Mouse (Mus musculus): ENCODE measurements around the gene Sh3gl2.

Sh3gl2 gene

DNA sequence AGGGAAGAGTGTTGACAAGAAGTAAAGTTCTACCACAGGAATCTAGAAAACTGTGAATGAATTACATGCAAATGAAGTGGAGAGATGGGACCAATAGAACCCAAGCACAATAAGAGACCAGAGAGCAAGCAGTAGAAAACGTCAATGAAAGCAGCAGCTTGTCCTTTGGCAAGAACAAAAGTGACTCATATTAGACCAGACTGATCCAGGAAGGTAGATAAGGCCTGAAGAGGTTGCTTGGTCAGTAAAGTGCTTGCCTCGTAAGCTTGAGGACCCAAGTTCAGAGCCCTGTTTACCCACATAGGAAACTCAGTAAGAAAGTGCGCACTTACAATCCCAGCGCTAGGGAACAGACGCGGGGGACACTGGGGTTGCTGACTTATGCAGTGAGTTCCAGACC is 215.5 kb downstream of the Sh3gl2 start:
- DNase-seq = no peak

DNA sequence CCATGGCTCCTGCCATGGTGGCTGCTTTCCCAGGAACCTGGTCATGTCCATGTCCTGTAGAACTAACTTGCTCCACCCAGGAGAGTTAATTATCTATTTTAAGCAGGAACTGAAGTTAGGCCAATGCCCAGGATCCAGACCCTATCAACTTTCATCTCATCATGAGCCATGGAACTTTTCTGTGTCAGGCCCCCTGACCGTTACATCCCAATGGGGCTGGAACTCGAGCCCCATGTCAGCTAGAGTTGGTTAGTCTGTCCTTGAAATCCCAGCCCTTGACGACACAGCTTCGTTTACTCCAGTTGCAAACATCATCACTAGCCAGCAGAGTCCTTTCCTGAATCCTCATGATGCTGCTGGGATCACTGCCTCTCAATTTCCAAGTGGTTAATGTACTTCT is 221.3 kb downstream of the Sh3gl2 start:
- DNase-seq = no peak

DNA sequence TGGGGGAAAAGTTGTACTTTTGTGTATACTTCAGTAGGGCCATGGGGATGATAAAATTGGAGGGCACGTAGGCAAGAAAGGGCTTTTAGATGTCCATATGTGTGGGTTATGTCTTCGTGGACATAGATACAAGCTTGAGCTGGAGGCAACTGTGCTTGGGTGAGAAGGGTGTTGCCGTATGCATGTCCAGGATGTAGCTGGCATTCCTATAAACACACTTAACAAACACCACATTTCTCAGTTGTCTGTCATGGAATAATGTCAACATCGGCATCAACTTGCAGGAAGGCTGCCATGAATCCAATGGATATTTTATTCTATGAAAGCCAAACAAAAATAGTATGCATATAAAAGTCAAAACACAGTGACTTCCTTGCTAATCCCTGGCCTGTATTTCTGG is 227.9 kb downstream of the Sh3gl2 start:
- DNase-seq = no peak

DNA sequence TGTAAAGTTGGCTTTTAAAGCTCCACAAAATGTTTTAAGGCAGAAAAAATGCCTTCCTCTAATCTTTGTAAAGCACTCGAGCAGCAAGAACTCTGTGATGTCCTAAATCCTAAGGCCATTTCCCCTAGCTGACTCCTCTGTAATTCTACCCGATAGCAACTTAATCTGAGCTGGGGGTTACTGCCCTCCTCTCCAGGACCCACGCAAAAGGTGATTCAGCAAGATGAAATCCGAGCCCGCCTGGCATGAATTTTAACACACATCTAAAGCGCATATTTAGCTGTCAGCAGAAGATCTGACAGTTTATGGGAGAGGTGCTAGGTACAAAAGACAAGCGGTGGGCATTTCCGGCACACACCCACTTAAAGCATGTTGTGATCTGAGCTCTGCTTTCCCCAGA is 229.8 kb downstream of the Sh3gl2 start:
- no peak for DNase-seq

DNA sequence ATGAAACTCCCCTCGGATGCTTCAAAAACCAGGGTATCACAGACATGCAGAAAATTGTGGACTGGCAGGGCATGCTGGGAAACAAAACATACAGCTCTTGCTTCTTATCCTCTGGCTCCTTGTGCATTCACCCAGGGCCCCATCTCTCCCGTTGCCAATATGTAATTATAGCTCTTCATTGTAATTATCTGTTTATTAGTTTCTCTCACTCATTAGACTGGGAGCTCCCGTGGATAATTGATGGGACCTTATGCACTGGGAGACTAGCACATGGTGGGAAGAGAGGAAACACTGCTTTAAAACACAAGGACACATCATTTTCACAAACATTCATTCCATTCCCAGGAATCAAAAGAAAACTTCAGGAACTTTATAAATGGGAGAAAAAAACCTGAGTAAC is 233.9 kb downstream of the Sh3gl2 start:
- DNase-seq = no peak

DNA sequence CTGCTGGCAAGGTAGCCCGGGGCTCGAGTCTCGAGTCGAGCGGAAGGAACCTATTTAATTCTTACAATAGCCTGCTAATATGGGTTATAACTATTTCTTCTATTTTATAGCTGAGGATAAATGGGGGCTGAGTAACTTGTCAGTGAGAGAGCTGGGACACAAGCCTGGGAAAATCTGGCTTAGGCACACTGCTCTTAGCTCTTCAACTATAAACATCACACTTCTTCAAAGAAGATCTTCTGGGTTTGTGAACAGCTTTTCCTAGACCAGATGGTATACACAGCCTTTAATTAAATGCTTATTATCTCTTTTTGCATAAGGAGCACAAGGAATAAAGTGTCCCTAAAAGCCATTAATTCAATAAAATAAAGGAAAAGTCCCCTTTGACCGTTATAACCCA is 278.7 kb downstream of the Sh3gl2 start:
- no peak for DNase-seq

DNA sequence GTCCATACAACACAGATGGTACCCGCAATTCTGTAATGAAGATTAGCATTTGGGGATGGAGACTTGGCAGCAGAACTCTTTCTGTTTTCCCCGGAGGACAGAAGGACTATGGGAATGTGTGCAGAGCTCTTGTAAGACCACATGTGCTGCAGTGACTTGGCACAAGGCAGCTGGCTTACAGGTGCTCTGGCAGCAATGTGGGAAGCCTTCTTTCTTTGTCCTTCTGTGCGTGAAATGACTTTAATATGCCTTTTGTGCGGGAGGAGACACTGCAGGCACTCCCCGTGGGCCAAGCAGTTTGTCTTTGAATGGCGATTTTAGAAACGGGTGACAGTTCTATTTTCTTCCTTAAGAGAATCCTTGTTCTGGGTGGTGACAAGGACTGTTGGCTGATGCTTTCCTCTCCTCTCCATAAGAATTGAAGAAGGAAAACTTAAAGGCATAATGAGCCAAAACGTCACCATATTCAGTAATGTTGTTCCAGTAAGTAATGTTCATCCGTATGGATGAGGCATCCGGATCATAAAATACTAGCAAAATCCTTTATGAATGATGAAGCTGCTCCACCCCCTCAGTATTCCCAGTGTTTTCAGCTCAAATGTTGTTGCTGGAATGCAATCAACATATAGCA is 281.5 kb downstream of the Sh3gl2 start:
- DNase-seq = no peak

DNA sequence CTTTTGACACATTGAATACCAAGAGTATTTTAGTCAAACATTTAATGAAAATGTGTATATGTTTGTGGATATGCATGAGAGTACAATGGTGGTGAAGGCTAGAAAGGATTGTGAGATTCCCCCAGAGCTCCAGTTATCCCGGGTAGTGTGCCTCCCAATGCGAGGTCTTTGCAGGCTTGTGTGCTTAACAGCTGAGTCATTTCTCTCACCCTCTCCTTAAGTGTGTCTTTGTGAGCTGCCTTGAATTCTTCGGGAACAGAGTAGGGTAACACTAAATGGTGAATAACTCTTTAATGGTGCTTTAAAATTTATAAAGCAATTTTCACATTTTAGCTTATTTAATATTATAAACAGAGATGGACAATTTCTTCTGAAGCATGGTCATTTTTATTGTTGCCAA is 300.8 kb downstream of the Sh3gl2 start:
- DNase-seq = no peak

DNA sequence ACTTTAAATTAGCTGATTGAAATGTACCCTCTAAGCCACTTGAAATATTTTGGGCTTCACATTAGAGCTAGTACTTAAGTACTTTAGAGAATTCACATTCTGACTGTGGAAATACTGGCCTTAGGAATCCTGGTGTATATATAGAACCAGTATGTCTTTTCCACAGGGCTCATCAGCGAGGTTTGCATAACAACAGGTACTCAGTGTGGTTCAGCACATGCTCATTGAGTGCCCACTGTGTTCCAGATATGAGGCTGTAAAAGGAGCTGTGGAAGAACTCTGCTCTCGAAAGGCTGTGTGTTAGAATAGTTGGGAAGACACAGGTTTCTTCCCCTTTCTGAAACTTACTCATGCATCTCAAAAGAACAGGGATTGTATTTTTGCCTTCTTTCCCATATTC is 302.1 kb downstream of the Sh3gl2 start:
- no peak for DNase-seq

DNA sequence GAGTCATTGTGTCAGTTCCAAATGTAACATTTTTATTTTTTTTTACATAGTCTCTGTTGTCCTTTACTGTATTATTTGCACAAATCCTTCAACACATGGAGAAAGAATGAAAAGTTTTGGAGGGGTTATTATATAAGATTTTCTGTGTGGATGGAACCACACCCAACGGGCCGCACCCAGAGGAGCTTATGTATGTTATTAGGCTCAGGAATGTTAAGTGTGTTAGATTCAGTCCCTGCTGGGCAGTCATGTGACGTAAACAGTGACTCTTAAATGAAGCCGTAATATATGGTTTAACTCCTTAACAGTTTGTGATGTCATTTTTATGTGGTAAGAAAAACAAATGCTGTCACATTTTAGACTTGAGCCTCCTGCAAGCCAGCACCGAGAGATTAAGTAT is 302.6 kb downstream of the Sh3gl2 start:
- DNase-seq = no peak

DNA sequence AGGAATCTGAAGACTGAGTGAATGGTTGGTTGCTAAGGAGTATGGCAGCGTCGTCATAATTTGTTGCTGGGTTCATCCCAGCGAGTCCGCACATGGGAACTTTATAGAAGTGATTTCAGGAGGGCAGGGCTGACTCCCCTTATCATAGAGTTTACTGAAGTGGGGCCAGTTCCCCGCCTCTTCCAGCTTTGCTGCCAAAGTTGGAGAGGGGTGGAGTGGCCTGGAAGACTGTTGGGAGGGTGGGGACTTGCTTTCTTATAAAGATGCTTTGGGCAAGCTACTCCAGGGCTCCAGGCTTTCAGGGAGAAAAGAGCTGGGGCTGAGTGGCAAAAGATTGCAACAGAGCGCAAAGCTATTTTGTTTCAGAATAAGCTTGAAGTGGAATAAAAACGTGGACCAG is 308.4 kb downstream of the Sh3gl2 start:
- DNase-seq = no peak

DNA sequence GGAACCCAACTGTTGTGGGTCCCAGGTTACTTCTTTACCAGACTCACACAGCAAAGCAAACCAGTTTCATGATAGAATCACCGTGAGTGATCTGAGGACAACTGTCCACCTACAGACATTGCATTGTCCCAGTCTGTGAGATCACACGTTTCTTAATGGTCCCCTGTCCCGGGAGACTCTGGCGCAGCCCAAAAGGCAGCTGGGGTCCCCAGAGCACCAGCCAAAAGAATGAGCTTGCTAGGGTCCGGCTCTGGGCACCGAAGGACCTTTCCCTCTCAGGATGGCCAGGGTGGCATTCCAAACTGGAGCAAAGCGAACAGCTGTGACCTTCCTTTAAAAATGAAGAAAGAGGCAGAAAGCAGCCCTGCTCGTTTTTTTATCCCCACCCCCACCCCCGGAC is 308.9 kb downstream of the Sh3gl2 start, which contains the start of gene Adamtsl1:
Gene Adamtsl1 (plus strand): TSS at position 381 of the 400 bp plus-strand sequence.
- no peak for DNase-seq

DNA sequence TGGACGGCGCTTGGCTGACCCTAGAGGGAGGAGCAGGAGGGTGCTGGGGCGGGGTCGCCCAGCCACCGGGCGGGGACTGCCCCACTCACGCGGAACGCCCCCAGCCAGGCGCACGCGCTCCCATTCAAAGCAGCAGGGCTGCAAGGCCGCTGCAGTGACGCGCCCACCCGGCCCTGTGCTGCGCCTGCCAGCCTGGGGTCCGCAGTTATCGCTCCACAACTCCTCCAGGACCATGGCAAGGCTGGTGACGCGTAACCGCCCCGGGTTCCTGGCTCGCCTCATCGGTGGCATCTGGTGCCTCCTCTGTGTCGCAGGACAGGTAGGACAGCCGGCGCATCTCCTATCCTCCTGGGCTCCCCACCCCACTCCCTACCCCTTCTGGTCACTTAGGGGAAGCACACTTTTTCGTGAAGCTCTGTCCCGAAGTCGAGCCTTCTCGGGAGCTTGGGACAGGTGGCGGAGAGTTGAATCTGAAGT is 309.3 kb downstream of the Sh3gl2 start:
- peak; percentile 4 for DNase-seq

DNA sequence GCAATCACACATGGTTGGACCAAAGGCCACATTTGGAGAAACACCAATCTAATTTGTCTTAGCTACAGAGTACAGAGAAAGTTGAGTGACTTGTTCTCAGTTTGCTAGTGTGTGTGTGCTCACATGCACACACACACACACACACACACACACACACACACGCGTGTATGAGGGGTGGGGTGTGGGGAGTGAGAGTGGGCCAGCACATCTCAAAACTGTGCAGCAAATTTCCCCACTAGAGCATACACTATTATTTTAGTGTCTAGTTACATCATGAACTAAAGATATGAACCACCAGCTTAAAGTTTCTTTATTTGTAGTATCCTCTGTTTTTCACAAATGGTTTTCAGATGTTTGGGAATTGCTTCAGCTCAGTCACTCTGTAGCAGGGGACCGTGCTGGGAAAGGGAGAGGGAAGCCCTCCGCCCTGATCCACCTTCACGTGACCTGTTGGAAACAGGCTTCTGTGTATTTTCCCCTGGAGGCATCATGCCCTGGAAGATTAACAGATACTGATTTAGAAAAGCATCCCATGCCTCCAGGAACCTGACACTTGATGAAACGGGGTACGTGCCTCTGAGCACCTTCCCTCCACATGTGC is 322.1 kb downstream of the Sh3gl2 start:
- DNase-seq = no peak

DNA sequence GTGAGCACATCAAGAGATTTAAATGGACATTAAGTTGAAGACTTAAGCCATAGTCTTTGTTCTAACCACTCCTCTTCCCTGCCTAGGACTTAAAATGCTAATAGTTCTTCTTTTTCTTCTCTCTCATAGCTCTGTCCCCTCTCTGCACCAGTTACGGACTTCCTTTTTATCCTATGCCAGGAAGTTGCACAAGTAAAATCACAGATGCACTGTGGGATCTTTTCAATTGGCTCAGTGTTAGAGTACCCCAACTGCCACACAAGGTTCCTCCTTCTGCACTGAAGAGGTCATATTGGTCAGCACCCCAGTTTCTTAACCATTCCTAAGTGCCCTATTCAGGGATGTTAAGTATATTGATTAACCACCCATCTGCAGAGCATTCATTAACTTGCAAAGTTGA is 324.9 kb downstream of the Sh3gl2 start:
- no peak for DNase-seq

DNA sequence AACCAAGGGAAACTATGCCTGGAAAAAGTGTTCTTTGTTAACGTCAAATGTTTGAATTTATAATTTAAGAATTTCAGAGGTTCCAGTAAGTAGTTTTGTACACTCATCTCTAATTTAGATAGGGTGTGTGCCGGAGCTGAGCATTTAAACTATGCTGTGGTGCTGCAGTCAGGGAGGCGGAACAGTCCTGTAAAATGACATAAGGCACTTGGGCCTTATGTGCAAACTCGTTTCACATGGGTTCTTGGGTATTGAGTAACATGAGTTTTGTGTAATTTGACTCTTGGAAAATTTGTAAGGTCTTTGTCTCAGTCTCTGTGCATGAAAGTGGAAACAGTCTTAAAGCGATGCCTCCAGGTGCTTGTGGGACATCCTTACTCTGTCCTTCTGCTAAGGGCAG is 334.8 kb downstream of the Sh3gl2 start:
- DNase-seq = no peak

DNA sequence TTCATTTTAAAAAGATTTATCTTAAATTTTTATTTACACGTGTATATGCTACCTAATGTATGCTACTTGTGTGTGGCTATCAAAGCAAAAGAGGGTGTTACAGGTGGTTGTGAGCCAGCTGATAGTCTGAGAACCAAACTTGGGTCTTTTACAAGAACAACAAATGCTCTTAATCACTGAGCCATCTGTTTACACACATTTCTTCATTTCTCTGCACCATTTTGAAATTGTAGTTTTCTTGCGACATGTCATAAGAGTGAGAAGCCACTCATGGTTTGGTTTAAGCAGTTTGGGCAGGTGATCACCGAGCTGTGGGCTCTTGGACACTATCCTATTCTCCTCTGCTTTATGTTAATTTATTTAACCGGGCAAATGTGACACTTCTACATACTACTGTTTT is 338.3 kb downstream of the Sh3gl2 start:
- DNase-seq = no peak

DNA sequence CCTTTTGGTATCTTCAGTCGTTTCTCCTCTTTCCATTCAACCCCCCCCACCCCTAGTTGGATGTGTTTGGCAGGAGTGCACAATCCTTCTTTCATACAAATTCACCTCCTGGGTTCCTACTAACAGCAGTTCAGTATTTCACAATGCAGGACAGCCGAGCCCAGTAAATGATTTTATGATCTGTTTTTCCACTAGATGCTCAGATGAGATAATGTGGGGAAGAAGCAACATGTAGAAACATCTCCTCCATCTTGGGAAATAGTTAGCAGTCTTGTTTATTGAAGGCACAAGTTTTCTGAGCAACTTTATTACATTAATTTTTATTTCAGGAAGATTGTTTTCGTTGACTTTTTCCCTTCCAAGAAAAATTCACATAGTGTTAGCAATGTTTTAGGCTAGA is 349.8 kb downstream of the Sh3gl2 start:
- DNase-seq = no peak

DNA sequence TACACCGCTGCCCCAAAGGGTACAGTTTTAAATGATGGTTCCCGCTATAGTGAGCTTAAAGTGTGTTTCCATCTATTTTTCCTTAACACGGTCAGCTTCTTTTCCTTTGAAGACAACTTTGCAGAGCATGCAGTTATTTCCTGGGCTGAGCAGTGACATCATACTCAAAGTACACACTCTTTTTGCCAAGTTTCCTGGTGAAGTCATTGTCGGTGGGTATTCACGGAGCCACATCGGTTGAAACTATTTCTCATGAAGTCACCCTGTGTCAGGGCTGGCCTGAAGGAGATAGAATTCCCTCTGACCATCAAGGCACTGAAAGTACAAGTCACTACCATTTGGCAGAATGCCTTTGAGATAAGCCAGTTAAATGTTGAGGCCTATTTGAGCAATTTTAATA is 354.8 kb downstream of the Sh3gl2 start:
- no peak for DNase-seq

DNA sequence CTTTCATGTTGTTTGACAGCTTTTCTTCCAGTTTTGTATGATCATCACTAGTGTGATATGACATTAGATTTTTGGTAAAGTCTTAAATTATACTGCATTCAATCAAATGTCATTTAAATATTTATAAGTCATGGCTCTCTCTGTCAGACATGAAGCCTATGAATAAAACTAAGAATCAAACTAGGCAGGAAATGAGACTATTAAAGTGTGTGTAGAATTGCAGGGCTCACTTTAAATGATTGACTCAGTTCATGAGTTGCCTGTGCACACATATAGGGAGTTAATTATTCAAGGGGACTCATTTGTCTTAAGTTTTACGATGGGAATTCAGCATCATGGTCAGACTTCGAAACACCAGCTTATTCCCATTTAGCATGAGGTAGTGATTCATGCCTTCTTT is 380.5 kb downstream of the Sh3gl2 start:
- no peak for DNase-seq

DNA sequence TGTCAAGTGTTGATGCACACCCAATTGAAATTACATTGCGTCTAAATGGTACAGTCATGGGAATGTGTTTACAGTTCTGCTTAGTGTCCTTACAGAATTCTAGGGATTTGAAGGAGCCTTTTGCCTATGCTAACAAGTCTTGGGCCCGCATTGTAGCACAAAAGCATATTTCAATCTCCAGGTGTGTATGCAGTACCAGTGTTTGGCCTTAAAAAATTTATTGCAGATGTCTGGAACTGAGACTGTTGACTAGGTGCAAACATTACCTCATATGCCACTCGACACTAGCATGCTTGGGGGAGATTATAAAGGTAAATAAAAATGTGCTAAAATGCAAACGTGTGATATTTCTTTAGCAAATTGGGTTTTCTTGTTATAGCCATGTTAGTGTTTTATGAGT is 384.0 kb downstream of the Sh3gl2 start:
- no peak for DNase-seq

DNA sequence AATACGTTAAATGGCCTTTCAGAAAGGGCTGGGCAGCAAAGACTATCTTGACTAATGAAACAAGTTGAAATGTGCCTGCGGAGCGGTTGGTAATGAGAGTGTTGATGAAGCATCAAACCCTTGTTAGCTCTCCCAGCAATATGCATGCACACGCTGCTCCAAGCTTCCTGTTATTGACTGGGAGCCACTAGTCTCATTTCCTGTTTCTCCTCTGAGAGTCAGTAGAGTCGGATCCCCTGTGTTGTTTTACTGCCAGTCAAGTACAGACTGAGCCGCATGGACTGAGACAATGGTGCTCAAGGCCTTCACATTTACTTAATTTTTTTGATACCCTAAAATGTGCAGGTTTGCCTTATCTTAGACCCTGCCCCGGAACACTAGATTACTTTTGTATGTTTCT is 386.1 kb downstream of the Sh3gl2 start:
- no peak for DNase-seq

DNA sequence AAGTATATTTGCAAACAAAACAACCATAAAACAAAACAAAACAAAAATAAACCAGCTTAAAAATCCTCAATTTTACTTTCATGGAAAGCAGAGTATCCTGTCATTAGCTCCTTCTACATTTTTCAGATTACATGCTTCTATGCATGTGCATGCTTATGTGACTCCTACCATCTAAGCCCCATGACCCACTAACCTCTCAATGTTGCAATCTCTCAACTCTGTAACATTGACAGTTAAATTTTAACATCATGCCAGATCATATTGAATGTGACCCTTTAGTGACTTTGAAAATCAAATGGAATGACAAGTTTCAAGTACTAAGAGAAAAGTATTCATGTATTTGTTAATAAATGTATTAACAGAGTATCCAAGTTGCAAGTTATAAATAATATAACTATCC is 389.2 kb downstream of the Sh3gl2 start:
- DNase-seq = no peak

DNA sequence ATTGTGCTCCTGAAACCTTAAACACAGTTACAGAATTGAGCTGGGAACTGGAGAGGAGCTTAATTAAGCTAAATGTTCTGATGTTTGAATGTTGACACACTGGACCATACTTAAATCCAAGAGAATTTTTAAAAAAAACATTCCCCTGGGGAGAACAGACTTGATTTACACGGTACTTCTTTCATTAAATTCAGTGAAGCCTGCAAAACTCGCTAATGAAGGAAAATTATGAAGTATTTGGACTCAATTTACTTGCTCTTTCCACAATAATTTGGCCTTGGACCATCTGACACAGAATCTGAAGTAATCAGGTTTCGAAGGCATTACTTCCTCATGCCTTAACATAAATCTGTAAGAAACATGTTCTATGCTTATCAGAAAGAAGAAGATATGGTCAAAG is 408.4 kb downstream of the Sh3gl2 start:
- DNase-seq = no peak

DNA sequence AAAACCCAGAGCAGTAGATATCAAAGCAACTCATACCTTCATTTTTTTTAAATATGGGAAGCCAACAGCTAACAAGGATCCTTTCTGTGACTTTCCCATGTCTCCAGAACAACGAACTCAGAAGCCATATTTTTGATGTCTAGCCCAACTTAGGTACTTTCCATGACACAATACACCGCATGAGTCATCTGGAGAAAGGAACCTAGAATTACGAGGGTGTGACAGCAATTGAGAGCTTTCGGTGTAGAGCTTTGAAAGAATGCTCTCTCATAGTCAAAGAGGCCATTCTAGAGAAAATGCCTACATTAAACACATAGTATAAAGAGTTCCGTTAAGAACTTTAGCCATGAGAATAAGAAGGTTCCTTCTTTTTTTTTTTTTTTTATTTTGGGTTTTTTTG is 413.8 kb downstream of the Sh3gl2 start:
- DNase-seq = no peak

Measured in thymus, postnatal 4 days (tissue).